Mouse (Mus musculus) liver, embryonic 14.5 days (tissue): ENCODE results near the gene Wrap53.

Source experiments
- CTCF ChIP-seq: IDR thresholded peaks from 2 replicates; pipeline ENCODE4 v1.5.1; 2016; ENCODE audit warnings: antibody characterized with exemption, low read depth, control low read depth
- EP300 ChIP-seq: IDR thresholded peaks from 2 replicates; pipeline ENCODE4 v1.6.1; 2016; ENCODE audit warnings: antibody characterized with exemption, low read depth

DNA sequence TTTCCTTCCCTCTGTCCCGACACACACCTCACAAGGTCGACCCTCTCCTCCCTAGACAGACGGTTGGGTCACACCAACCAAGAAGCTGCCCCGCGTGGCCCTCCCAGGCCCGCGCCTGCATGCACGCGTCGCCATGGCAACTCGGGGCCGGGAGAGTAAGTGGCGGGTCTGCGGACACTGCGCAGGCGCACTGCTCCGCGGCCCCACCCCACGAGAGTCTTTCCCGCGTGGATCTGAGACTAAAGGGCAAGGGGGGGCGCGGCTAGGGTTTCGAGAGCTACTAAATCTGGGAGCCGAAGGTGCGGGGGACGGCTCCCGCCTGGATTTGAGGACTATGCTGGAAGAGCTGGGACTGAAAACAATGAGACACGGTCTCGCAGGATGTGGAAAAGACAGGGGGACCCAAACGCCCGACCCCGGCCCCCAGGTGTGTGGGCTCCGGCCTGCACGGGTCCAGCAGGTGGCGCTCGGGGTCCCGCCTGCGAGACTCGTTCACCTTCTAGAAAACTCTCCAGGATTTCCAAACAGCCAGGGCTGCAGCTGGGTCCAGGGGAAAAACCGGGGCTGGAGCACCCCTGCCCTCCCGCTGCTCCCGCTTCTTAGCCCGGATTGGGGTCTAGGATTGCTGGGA lies 33.5 kb downstream of the Wrap53 start:
- TF ChIP-seq CTCF (peak; percentile 61), EP300 (no peak)
